In the genomic region with DNA sequence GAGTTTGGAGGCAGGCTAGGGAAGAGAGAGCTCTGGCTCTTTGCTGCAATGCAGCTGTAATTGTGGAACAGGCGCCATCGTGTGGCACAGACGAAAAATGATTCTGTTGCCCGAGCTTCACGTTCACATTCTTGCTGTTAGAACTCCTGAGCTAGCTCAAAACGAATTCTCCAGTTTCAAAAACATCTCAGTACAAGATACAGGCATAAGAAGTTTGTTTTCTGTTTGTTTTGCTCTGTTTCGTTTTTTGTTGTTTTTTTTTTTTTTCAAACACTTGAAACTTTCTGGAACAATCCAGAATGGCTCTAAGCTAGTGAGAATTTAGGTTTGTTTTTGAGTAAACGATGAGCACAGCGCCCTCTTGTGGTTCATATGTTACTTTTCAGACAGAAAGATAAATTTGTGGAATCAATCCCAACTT, we compare ENCODE assay signal across 8 mouse cellular contexts.
DNase-seq lines count a peak whose midpoint lies in the region; ATAC-seq and TF ChIP-seq lines count a peak whose summit lies in the region.

No protein-coding gene starts in this region.

- peak; percentile 83 for DNase-seq in Muller cell, postnatal 12 days (ENCODE audit: inconsistent ontology term)
- peak; percentile 53 for DNase-seq in cerebellum, adult 2 months
- DNase-seq in frontal cortex, postnatal 25 days (ENCODE audit: low spot score in 2 of 2) = peak; percentile 27 to 37
- peak; percentile 59 to 87 for DNase-seq in layer of hippocampus, postnatal 14 days (ENCODE audit: low spot score in 2 of 2)
- DNase-seq in lung, postnatal 14 days = peak; percentile 77
- DNase-seq in retina, postnatal 1 day = peak; percentile 89
- peak; percentile 49 to 70 for DNase-seq in urinary bladder, postnatal 4 days (ENCODE audit: low spot score in 2 of 2)

- H3K4me1 ChIP-seq in cerebellum, adult 2 months (ENCODE audit: control insufficient read depth, insufficient read depth, low read length) = no peaks in the 10 kb centered on the region
- no peaks in the 10 kb centered on the region; the same call in 1 of the 2 replicates for H3K4me1 ChIP-seq in hindbrain, embryonic 13.5 days (replicated peaks)

- peaks cover 3% of the 10 kb centered on the region; the same call in 1 of the 2 replicates for H3K9me3 ChIP-seq in hindbrain, embryonic 13.5 days

- no peak overlapping the region for H3K27ac ChIP-seq in cerebellum, adult 2 months (ENCODE audit: insufficient read depth, low read length)
- H3K27ac ChIP-seq in hindbrain, embryonic 13.5 days = no peak overlapping the region

- no peaks in the 10 kb centered on the region for H3K36me3 ChIP-seq in hindbrain, embryonic 13.5 days

- H3K27me3 ChIP-seq in cerebellum, adult 2 months (ENCODE audit: control insufficient read depth, insufficient read depth, low read length) = no peaks in the 10 kb centered on the region
- no peaks in the 10 kb centered on the region for H3K27me3 ChIP-seq in hindbrain, embryonic 13.5 days

- under 1% methylated on average over 9 of the region's 9 CpGs for WGBS in cerebellum, adult 2 months
- under 1% methylated on average over 9 of the region's 9 CpGs for WGBS in hindbrain, embryonic 13.5 days

- TF ChIP-seq CTCF in cerebellum, adult 2 months (IDR thresholded peaks at IDR 0.05; ENCODE audit: borderline replicate concordance, insufficient read depth, low read depth, low read length) = peak; percentile 58

- ATAC-seq in hindbrain, embryonic 13.5 days (ENCODE audit: low FRiP score) = no peak; the same call in 1 of the 2 replicates

- H3K4me3 ChIP-seq in cerebellum, adult 2 months (replicated peaks; ENCODE audit: insufficient read depth, low read depth, low read length) = no peak overlapping the region
- no peak overlapping the region for H3K4me3 ChIP-seq in hindbrain, embryonic 13.5 days

- peak overlapping the region; percentile 21; the same call in 1 of the 2 replicates for H3K4me2 ChIP-seq in hindbrain, embryonic 13.5 days

- TF ChIP-seq POLR2A in cerebellum, adult 2 months (IDR thresholded peaks at IDR 0.05; ENCODE audit: borderline replicate concordance, insufficient read depth, low read length) = no peak

- H3K9ac ChIP-seq in hindbrain, embryonic 13.5 days = no peak overlapping the region

Comparison
In these comparisons a context has a peak if more than half of its experiments do, and no peak if none do; other contexts are left out.
1. DNase-seq: peak in every context shown above with its lines; median percentile 89 in retina, postnatal 1 day; 83 in Muller cell, postnatal 12 days; 77 in lung, postnatal 14 days; 73 in layer of hippocampus, postnatal 14 days; 60 in urinary bladder, postnatal 4 days; 53 in cerebellum, adult 2 months; 32 in frontal cortex, postnatal 25 days.